Mouse (Mus musculus) embryonic facial prominence, embryonic 10.5 days (tissue): ENCODE data around the gene Rnf166. TPM values are rescaled to one million over a fixed set of nuclear protein-coding genes. Genes with fewer than 3 reads are reported as not detected.

Experiments used
- DNase-seq: peaks from one replicate; pipeline ENCODE4 v3.0.0-alpha.2; 2017; ENCODE audit warnings: low spot score
- H3K27ac ChIP-seq: fragments of 300-500 bp; sonication (generic); replicated peaks from 2 replicates; pipeline ENCODE4 v1.5.1; 2016; ENCODE audit warnings: mild to moderate bottlenecking
- H3K27me3 ChIP-seq: fragments of 300-500 bp; sonication (generic); replicated peaks from 2 replicates; pipeline ENCODE4 v1.6.1; 2016; ENCODE audit warnings: low read depth, mild to moderate bottlenecking; ENCODE audit not compliant: poor library complexity, severe bottlenecking
- H3K36me3 ChIP-seq: fragments of 300-500 bp; sonication (generic); replicated peaks from 2 replicates; pipeline ENCODE4 v1.6.1; 2016; ENCODE audit warnings: mild to moderate bottlenecking, moderate library complexity
- H3K4me1 ChIP-seq: fragments of 300-500 bp; sonication (generic); 2 replicates; pipeline ENCODE4 v1.6.1; 2016
- H3K4me3 ChIP-seq: fragments of 300-500 bp; sonication (generic); 2 replicates; pipeline ENCODE4 v1.5.1; 2016; ENCODE audit warnings: mild to moderate bottlenecking, moderate library complexity
- H3K9me3 ChIP-seq: fragments of 300-500 bp; sonication (generic); 2 replicates; pipeline ENCODE4 v1.6.1; 2016; ENCODE audit warnings: mild to moderate bottlenecking
- WGBS: fragments of 180-500 bp; shearing (Covaris S2); methylation state at CpG from one replicate; pipeline ENCODE4 v1.1.7; 2016; 5-methylcytosine and 5-hydroxymethylcytosine counted together
- polyA plus RNA-seq: library from polyadenylated mRNA; unstranded; fragments of >200 nt; fragmentation: Nextera tagmentation; extraction: Ambion mirVana; gene quantifications from 2 replicates; pipeline ENCODE4 v1.2.1, GENCODE M21; 2016

Gene Rnf166
- polyA plus RNA-seq, 1 experiment from 2014 or later: 33.6 TPM

GRCm38 (mm10) chr8:122463651-122464640, 11.9 kb downstream of the Rnf166 start:
- Histone ChIP-seq H3K9me3 (no peaks in the 10 kb centered on the region), H3K27me3 (peaks cover 46% of the 10 kb centered on the region), H3K27ac (no peak overlapping the region), H3K4me3 (no peak overlapping the region), H3K4me1 (peaks cover 54% of the 10 kb centered on the region), H3K36me3 (peaks cover 40% of the 10 kb centered on the region)
- WGBS: 56% methylated on average over 12 of the region's 12 CpGs
- DNase-seq: no peak

- WGBS: 77% methylated on average over 8 of the region's 8 CpGs
- Histone ChIP-seq H3K4me3 (no peak overlapping the region), H3K9me3 (no peaks in the 10 kb centered on the region), H3K27me3 (peaks cover 60% of the 10 kb centered on the region), H3K4me1 (peaks cover 54% of the 10 kb centered on the region), H3K27ac (no peak overlapping the region), H3K36me3 (peaks cover 25% of the 10 kb centered on the region)
- no peak for DNase-seq
Measured at GRCm38 (mm10) chr8:122462510-122462909, 13.4 kb downstream of the Rnf166 start.

GRCm38 (mm10) chr8:122461473-122462148, 14.3 kb downstream of the Rnf166 start:
- H3K4me3 ChIP-seq: no peak overlapping the region
- no peak overlapping the region for H3K27ac ChIP-seq
- H3K36me3 ChIP-seq: peaks cover 16% of the 10 kb centered on the region
- WGBS: 61% methylated on average over 11 of the region's 11 CpGs
- H3K9me3 ChIP-seq: no peaks in the 10 kb centered on the region
- H3K27me3 ChIP-seq: peaks cover 69% of the 10 kb centered on the region
- DNase-seq: no peak
- H3K4me1 ChIP-seq: peaks cover 54% of the 10 kb centered on the region

- Histone ChIP-seq H3K4me3 (peak within 1 kb of the TSS; percentile 50), H3K27ac (peak within 1 kb of the TSS; percentile 36; the same call in 1 of the 2 replicates), H3K36me3 (peaks cover 8% of the 10 kb centered on the region), H3K9me3 (no peaks in the 10 kb centered on the region), H3K4me1 (peaks cover 54% of the 10 kb centered on the region), H3K27me3 (peaks cover 78% of the 10 kb centered on the region)
- DNase-seq: peak; percentile 73
- WGBS: 3% methylated on average over 56 of the region's 56 CpGs
Measured at GRCm38 (mm10) chr8:122460524-122461472, 15.1 kb downstream of the Rnf166 start, which contains the start of gene Snai3. Gene Snai3, minus strand, starts transcription at chr8:122460733.

GRCm38 (mm10) chr8:122459990-122460389, 15.9 kb downstream of the Rnf166 start:
- Histone ChIP-seq H3K4me1 (peaks cover 51% of the 10 kb centered on the region), H3K27me3 (peaks cover 81% of the 10 kb centered on the region), H3K36me3 (peaks cover under 1% of the 10 kb centered on the region; the same call in 1 of the 2 replicates), H3K9me3 (no peaks in the 10 kb centered on the region), H3K4me3 (peak overlapping the region; percentile 50), H3K27ac (peak overlapping the region; percentile 36; the same call in 1 of the 2 replicates)
- DNase-seq: no peak
- 27% methylated on average over 7 of the region's 7 CpGs for WGBS

- DNase-seq: peak; percentile 38
- 60% methylated on average over 6 of the region's 6 CpGs for WGBS
- H3K27me3 ChIP-seq: peaks cover 81% of the 10 kb centered on the region
Measured at GRCm38 (mm10) chr8:122459218-122459900, 16.5 kb downstream of the Rnf166 start.

GRCm38 (mm10) chr8:122457171-122457570, 18.7 kb downstream of the Rnf166 start:
- no peaks in the 10 kb centered on the region for H3K36me3 ChIP-seq
- H3K4me1 ChIP-seq: peaks cover 25% of the 10 kb centered on the region
- peaks cover 67% of the 10 kb centered on the region for H3K27me3 ChIP-seq
- H3K27ac ChIP-seq: no peak overlapping the region
- 77% methylated on average over 11 of the region's 11 CpGs for WGBS
- no peak overlapping the region for H3K4me3 ChIP-seq
- H3K9me3 ChIP-seq: no peaks in the 10 kb centered on the region
- no peak for DNase-seq

More at GRCm38 (mm10) chr8:122459218-122459900, 16.5 kb downstream of the Rnf166 start:
- Histone ChIP-seq H3K27ac (no peak overlapping the region), H3K9me3 (no peaks in the 10 kb centered on the region), H3K4me1 (peaks cover 45% of the 10 kb centered on the region), H3K4me3 (peak overlapping the region; percentile 50; the same call in 1 of the 2 replicates), H3K36me3 (no peaks in the 10 kb centered on the region)

GRCm38 (mm10) chr8:122454409-122454808, 21.5 kb downstream of the Rnf166 start:
- 89% methylated on average over 6 of the region's 6 CpGs for WGBS
- no peaks in the 10 kb centered on the region for H3K36me3 ChIP-seq

GRCm38 (mm10) chr8:122452154-122452553, 23.7 kb downstream of the Rnf166 start:
- 88% methylated on average over 10 of the region's 10 CpGs for WGBS
- Histone ChIP-seq H3K27me3 (peaks cover 20% of the 10 kb centered on the region), H3K36me3 (no peaks in the 10 kb centered on the region), H3K4me1 (no peaks in the 10 kb centered on the region), H3K4me3 (no peak overlapping the region), H3K9me3 (no peaks in the 10 kb centered on the region), H3K27ac (no peak overlapping the region)
- DNase-seq: no peak

More at GRCm38 (mm10) chr8:122454409-122454808, 21.5 kb downstream of the Rnf166 start:
- Histone ChIP-seq H3K27me3 (peaks cover 39% of the 10 kb centered on the region), H3K4me1 (no peaks in the 10 kb centered on the region), H3K27ac (no peak overlapping the region), H3K9me3 (no peaks in the 10 kb centered on the region), H3K4me3 (no peak overlapping the region)
- no peak for DNase-seq

- Histone ChIP-seq H3K36me3 (no peaks in the 10 kb centered on the region), H3K27me3 (peaks cover 11% of the 10 kb centered on the region), H3K4me3 (no peak overlapping the region), H3K4me1 (0 out of 2 replicates have a peak, but pooled peaks cover under 1% of the 10 kb centered on the region), H3K9me3 (no peaks in the 10 kb centered on the region), H3K27ac (no peak overlapping the region)
- 86% methylated on average over 7 of the region's 7 CpGs for WGBS
- no peak for DNase-seq
Measured at GRCm38 (mm10) chr8:122451161-122451703, 24.6 kb downstream of the Rnf166 start.

- Histone ChIP-seq H3K36me3 (no peaks in the 10 kb centered on the region), H3K9me3 (no peaks in the 10 kb centered on the region), H3K4me1 (peaks cover 33% of the 10 kb centered on the region), H3K4me3 (no peak overlapping the region), H3K27me3 (0 out of 2 replicates have a peak, but pooled peaks cover 4% of the 10 kb centered on the region), H3K27ac (no peak overlapping the region)
- no peak for DNase-seq
- 68% methylated on average over 3 of the region's 3 CpGs for WGBS
Measured at GRCm38 (mm10) chr8:122445203-122445602, 30.7 kb downstream of the Rnf166 start.
